Mouse (Mus musculus) NIH3T3 (cell line): ENCODE measurements at regions not wholly inside any gene's neighbourhood (a gene's known extent, or its start where the extent isn't known, plus 50 kb on each side); places are given as distances from the start of the nearest gene placed in this dataset.

Source experiments
- DNase-seq: peaks from one replicate; pipeline ENCODE4 v3.0.0-alpha.2; 2012; ENCODE audit warnings: low read depth

- DNase-seq: no peak
Measured at GRCm38 (mm10) chr1:183717060-183717459, 296.0 kb upstream of the Dusp10 start.

- peak; percentile 60 for DNase-seq
Measured at GRCm38 (mm10) chr1:183749126-183749525, 264.0 kb upstream of the Dusp10 start.

- no peak for DNase-seq
Measured at GRCm38 (mm10) chr1:183754500-183754899, 258.6 kb upstream of the Dusp10 start.

- DNase-seq: no peak
Measured at GRCm38 (mm10) chr1:183756716-183757115, 256.4 kb upstream of the Dusp10 start.

- DNase-seq: peak; percentile 49
Measured at GRCm38 (mm10) chr1:183763864-183764726, 249.0 kb upstream of the Dusp10 start.

- no peak for DNase-seq
Measured at GRCm38 (mm10) chr1:183772844-183773243, 240.3 kb upstream of the Dusp10 start.

GRCm38 (mm10) chr1:183780180-183780579 is 232.9 kb upstream of the Dusp10 start:
- no peak for DNase-seq

GRCm38 (mm10) chr1:183780779-183781178 is 232.3 kb upstream of the Dusp10 start:
- DNase-seq: no peak

- peak; percentile 85 for DNase-seq
Measured at GRCm38 (mm10) chr1:183783440-183784130, 229.5 kb upstream of the Dusp10 start.

- DNase-seq: no peak
Measured at GRCm38 (mm10) chr1:183792230-183792813, 220.8 kb upstream of the Dusp10 start.

- DNase-seq: no peak
Measured at GRCm38 (mm10) chr1:183793324-183793723, 219.8 kb upstream of the Dusp10 start.

- no peak for DNase-seq
Measured at GRCm38 (mm10) chr1:183793913-183794445, 219.1 kb upstream of the Dusp10 start.

- no peak for DNase-seq
Measured at GRCm38 (mm10) chr1:183802351-183802750, 210.8 kb upstream of the Dusp10 start.

- DNase-seq: no peak
Measured at GRCm38 (mm10) chr1:183803357-183803756, 209.7 kb upstream of the Dusp10 start.

- DNase-seq: peak; percentile 56
Measured at GRCm38 (mm10) chr1:183803826-183804225, 209.3 kb upstream of the Dusp10 start.

GRCm38 (mm10) chr1:183804295-183804694 is 208.8 kb upstream of the Dusp10 start:
- peak; percentile 48 for DNase-seq

- no peak for DNase-seq
Measured at GRCm38 (mm10) chr1:183806864-183807730, 206.0 kb upstream of the Dusp10 start.

GRCm38 (mm10) chr1:183808168-183808567 is 204.9 kb upstream of the Dusp10 start:
- no peak for DNase-seq

- DNase-seq: peak; percentile 43
Measured at GRCm38 (mm10) chr1:183820555-183820954, 192.5 kb upstream of the Dusp10 start.

- DNase-seq: no peak
Measured at GRCm38 (mm10) chr1:183826300-183826699, 186.8 kb upstream of the Dusp10 start.

- no peak for DNase-seq
Measured at GRCm38 (mm10) chr1:183845135-183845534, 168.0 kb upstream of the Dusp10 start.
